Mouse (Mus musculus) limb, embryonic 14.5 days (tissue): Measurements from ENCODE around the gene Usp3. TPM values are rescaled to one million over a fixed set of nuclear protein-coding genes. Genes with fewer than 3 reads are reported as not detected.

Experiments
- ATAC-seq: fragments of 200-750 bp; cut with Nextera tagmentation; 2 replicates; pipeline ENCODE4 v1.8.0; 2017; ENCODE audit warnings: low read depth, moderate number of reproducible peaks, moderate TSS enrichment; ENCODE audit not compliant: low FRiP score
- DNase-seq: peaks from one replicate; pipeline ENCODE4 v3.0.0-alpha.2; 2015; ENCODE audit warnings: low spot score
- H3K27ac ChIP-seq: fragments of 300-500 bp; sonication (generic); replicated peaks from 2 replicates; pipeline ENCODE4 v1.5.1; 2014; ENCODE audit warnings: low read depth, mild to moderate bottlenecking, low read length, moderate library complexity, mixed read lengths
- H3K27me3 ChIP-seq: fragments of 300-500 bp; sonication (generic); 2 replicates; pipeline ENCODE4 v1.6.1; 2014; ENCODE audit warnings: low read length, mixed read lengths; ENCODE audit not compliant: control insufficient read depth, insufficient read depth
- H3K36me3 ChIP-seq: fragments of 300-500 bp; sonication (generic); 2 replicates; pipeline ENCODE4 v1.6.1; 2014; ENCODE audit warnings: mild to moderate bottlenecking, low read length, moderate library complexity, mixed read lengths; ENCODE audit not compliant: control insufficient read depth, insufficient read depth
- H3K4me1 ChIP-seq: fragments of 300-500 bp; sonication (generic); 2 replicates; pipeline ENCODE4 v1.6.1; 2014; ENCODE audit warnings: antibody characterized with exemption, low read length, mixed read lengths; ENCODE audit not compliant: control insufficient read depth, insufficient read depth
- H3K4me2 ChIP-seq: fragments of 300-500 bp; sonication (generic); replicated peaks from 2 replicates; pipeline ENCODE4 v1.6.1; 2014; ENCODE audit warnings: low read depth, mild to moderate bottlenecking, low read length, moderate library complexity; ENCODE audit not compliant: severe bottlenecking
- H3K4me3 ChIP-seq: fragments of 300-500 bp; sonication (generic); replicated peaks from 2 replicates; pipeline ENCODE4 v1.5.1; 2014; ENCODE audit warnings: low read length
- H3K9ac ChIP-seq: fragments of 300-500 bp; sonication (generic); 2 replicates; pipeline ENCODE4 v1.6.1; 2014; ENCODE audit warnings: mild to moderate bottlenecking, low read depth, low read length, moderate library complexity; ENCODE audit not compliant: severe bottlenecking
- H3K9me3 ChIP-seq: fragments of 300-500 bp; sonication (generic); 2 replicates; pipeline ENCODE4 v1.6.1; 2016; ENCODE audit warnings: low read length; ENCODE audit not compliant: control insufficient read depth
- POLR2A ChIP-seq: fragments of 200-500 bp; IDR thresholded peaks from 2 replicates; pipeline ENCODE4 v1.8.0; 2012; ENCODE audit warnings: inconsistent platforms, mild to moderate bottlenecking, moderate library complexity, borderline replicate concordance; ENCODE audit not compliant: insufficient read depth, insufficient read length; ENCODE audit errors: extremely low read depth
- WGBS: fragments of 180-500 bp; shearing (Covaris S2); extraction: QIAGEN DNeasy Blood & Tissue Kit; methylation state at CpG from one replicate; pipeline ENCODE4 v1.1.7; 2014; 5-methylcytosine and 5-hydroxymethylcytosine counted together
- polyA plus RNA-seq, 2 experiments: library from polyadenylated mRNA; depleted of rRNA in 1 of 2; stranded (reverse) in 1 of 2; unstranded in 1 of 2; fragments of >200 nt; fragmentation: Nextera tagmentation in 1 of 2; extraction: Ambion mirVana in 1 of 2; gene quantifications; 2 replicates each; pipeline versions ENCODE4 v1.2.1 to v1.2.3; 2012 to 2014

Usp3 gene
- polyA plus RNA-seq, 2 experiments, result 45.8 to 66.7 TPM

- DNase-seq (peak; percentile 92), ATAC-seq (peak; percentile 77)
- H3K4me2 ChIP-seq, result peak overlapping the region; percentile 89
- H3K36me3 ChIP-seq, result peaks cover 55% of the 10 kb centered on the region
- H3K9me3 ChIP-seq, result no peaks in the 10 kb centered on the region
- peak; percentile 49; the same call in 1 of the 2 replicates for TF ChIP-seq POLR2A
- peak overlapping the region; percentile 77 for H3K9ac ChIP-seq
- H3K27ac ChIP-seq, result peak overlapping the region; percentile 95
- peaks cover 23% of the 10 kb centered on the region for H3K4me1 ChIP-seq
- H3K4me3 ChIP-seq, result peak overlapping the region; percentile 60
- H3K27me3 ChIP-seq, result no peaks in the 10 kb centered on the region
- 0% methylated on average over 8 of the region's 8 CpGs for WGBS
Observed at GRCm38 (mm10) chr9:66512351-66512671, 80.6 kb downstream of the Usp3 start.

- Histone ChIP-seq H3K4me2 (peak overlapping the region; percentile 89), H3K27ac (peak overlapping the region; percentile 95), H3K27me3 (no peaks in the 10 kb centered on the region), H3K9me3 (no peaks in the 10 kb centered on the region), H3K4me1 (peaks cover 23% of the 10 kb centered on the region), H3K36me3 (peaks cover 54% of the 10 kb centered on the region), H3K4me3 (peak overlapping the region; percentile 60), H3K9ac (peak overlapping the region; percentile 77)
- ATAC-seq (peak; percentile 88), DNase-seq (peak; percentile 93)
- peak; percentile 74; the same call in 1 of the 2 replicates for TF ChIP-seq POLR2A
- under 1% methylated on average over 51 of the region's 78 CpGs for WGBS
Observed at GRCm38 (mm10) chr9:66511580-66512350, 81.2 kb downstream of the Usp3 start.

GRCm38 (mm10) chr9:66510944-66511343 is 82.0 kb downstream of the Usp3 start:
- no peak for TF ChIP-seq POLR2A
- Histone ChIP-seq H3K36me3 (peaks cover 54% of the 10 kb centered on the region), H3K27ac (peak overlapping the region; percentile 95), H3K27me3 (no peaks in the 10 kb centered on the region), H3K4me1 (peaks cover 23% of the 10 kb centered on the region), H3K4me2 (peak overlapping the region; percentile 89), H3K9me3 (no peaks in the 10 kb centered on the region), H3K9ac (peak overlapping the region; percentile 66), H3K4me3 (peak overlapping the region; percentile 60)
- 0% methylated on average over 2 of the region's 2 CpGs for WGBS
- DNase-seq (no peak), ATAC-seq (no peak)

- Histone ChIP-seq H3K27me3 (no peaks in the 10 kb centered on the region), H3K4me2 (peak overlapping the region; percentile 89; the same call in 1 of the 2 replicates), H3K9ac (no peak overlapping the region), H3K4me1 (peaks cover 23% of the 10 kb centered on the region), H3K27ac (peak overlapping the region; percentile 38; the same call in 1 of the 2 replicates), H3K4me3 (no peak overlapping the region), H3K9me3 (no peaks in the 10 kb centered on the region), H3K36me3 (peaks cover 55% of the 10 kb centered on the region)
- no peak for ATAC-seq
- WGBS, result 56% methylated on average over 7 of the region's 7 CpGs
- DNase-seq, result no peak
- no peak for TF ChIP-seq POLR2A
Observed at GRCm38 (mm10) chr9:66510351-66510841, 82.5 kb downstream of the Usp3 start.

DNA sequence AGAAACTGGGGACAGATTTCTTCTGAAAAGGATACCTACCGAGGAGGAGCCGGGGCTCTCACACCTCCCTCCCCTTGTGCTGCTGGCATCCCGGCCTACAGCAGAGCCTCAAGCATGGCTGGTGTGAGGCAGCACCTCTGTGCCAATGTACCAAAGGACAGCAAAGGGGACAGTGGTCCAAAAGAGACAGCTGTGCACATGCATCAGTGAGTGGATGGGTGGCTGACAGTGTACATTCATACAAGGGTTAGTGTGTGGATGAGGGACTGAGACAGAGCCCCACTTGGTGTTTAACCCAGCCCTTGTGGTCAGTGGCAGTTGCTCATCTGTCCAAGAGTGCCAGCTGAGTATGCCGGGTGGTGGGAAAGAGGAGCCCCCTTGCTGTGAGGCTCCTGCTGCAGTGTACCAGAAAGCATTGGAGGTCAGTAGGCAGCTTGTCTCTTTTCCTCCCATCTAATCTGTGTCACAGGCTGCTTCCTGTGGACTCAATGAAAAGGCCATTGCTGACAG is 84.0 kb downstream of the Usp3 start:
- Histone ChIP-seq H3K4me1 (peaks cover 21% of the 10 kb centered on the region), H3K27ac (no peak overlapping the region), H3K27me3 (no peaks in the 10 kb centered on the region), H3K9me3 (no peaks in the 10 kb centered on the region), H3K36me3 (peaks cover 56% of the 10 kb centered on the region), H3K4me3 (no peak overlapping the region), H3K9ac (no peak overlapping the region), H3K4me2 (no peak overlapping the region)
- no peak for ATAC-seq
- no peak for DNase-seq
- 85% methylated on average over 4 of the region's 4 CpGs for WGBS
- no peak for TF ChIP-seq POLR2A
